Mouse (Mus musculus): ENCODE data around the gene Slc9a8.

Slc9a8 gene

GRCm38 (mm10) chr2:167414461-167414860 is 7.1 kb upstream of the Slc9a8 start:
- DNase-seq (ENCODE audit: low spot score in 2 of 2) = no peak

- no peak for DNase-seq (ENCODE audit: low spot score in 2 of 2)
These were observed 5.4 kb upstream of the Slc9a8 start for GRCm38 (mm10) chr2:167415970-167416563.

GRCm38 (mm10) chr2:167417048-167417447 is 4.5 kb upstream of the Slc9a8 start:
- no peak for DNase-seq (ENCODE audit: low spot score in 2 of 2)

GRCm38 (mm10) chr2:167417694-167418093 is 3.8 kb upstream of the Slc9a8 start:
- peak; percentile 67 to 89 for DNase-seq (ENCODE audit: low spot score in 2 of 2)

GRCm38 (mm10) chr2:167419204-167419603 is 2.3 kb upstream of the Slc9a8 start:
- DNase-seq (ENCODE audit: low spot score in 2 of 2) = peak; percentile 91 to 98

- peak in 1 of 2 experiments; percentile 25 for DNase-seq (ENCODE audit: low spot score in 2 of 2)
These were observed 686 bp upstream of the Slc9a8 start for GRCm38 (mm10) chr2:167420811-167421241.

- DNase-seq (ENCODE audit: low spot score in 2 of 2) = no peak
These were observed 598 bp downstream of the Slc9a8 start for GRCm38 (mm10) chr2:167422150-167422470.

- DNase-seq (ENCODE audit: low spot score in 2 of 2) = no peak
These were observed 1.6 kb downstream of the Slc9a8 start for GRCm38 (mm10) chr2:167423031-167423611.

GRCm38 (mm10) chr2:167424040-167424439 is 2.5 kb downstream of the Slc9a8 start:
- no peak for DNase-seq (ENCODE audit: low spot score in 2 of 2)

- no peak for DNase-seq (ENCODE audit: low spot score in 2 of 2)
These were observed 3.0 kb downstream of the Slc9a8 start for GRCm38 (mm10) chr2:167424516-167424915.

GRCm38 (mm10) chr2:167425407-167425806 is 3.9 kb downstream of the Slc9a8 start:
- no peak for DNase-seq (ENCODE audit: low spot score in 2 of 2)

- no peak for DNase-seq (ENCODE audit: low spot score in 2 of 2)
These were observed 8.1 kb downstream of the Slc9a8 start for GRCm38 (mm10) chr2:167429596-167429995.

- peak in 1 of 2 experiments; percentile 36 for DNase-seq (ENCODE audit: low spot score in 2 of 2)
These were observed 9.4 kb downstream of the Slc9a8 start for GRCm38 (mm10) chr2:167430737-167431417.

- no peak for DNase-seq (ENCODE audit: low spot score in 2 of 2)
These were observed 9.9 kb downstream of the Slc9a8 start for GRCm38 (mm10) chr2:167431418-167431776.

- DNase-seq (ENCODE audit: low spot score in 2 of 2) = no peak
These were observed 13.1 kb downstream of the Slc9a8 start for GRCm38 (mm10) chr2:167434570-167434969.

GRCm38 (mm10) chr2:167435631-167436030 is 14.1 kb downstream of the Slc9a8 start:
- DNase-seq (ENCODE audit: low spot score in 2 of 2) = no peak

- no peak for DNase-seq (ENCODE audit: low spot score in 2 of 2)
These were observed 14.9 kb downstream of the Slc9a8 start for GRCm38 (mm10) chr2:167436371-167436770.

GRCm38 (mm10) chr2:167439422-167439821 is 17.9 kb downstream of the Slc9a8 start:
- no peak for DNase-seq (ENCODE audit: low spot score in 2 of 2)

GRCm38 (mm10) chr2:167443411-167444193 is 22.1 kb downstream of the Slc9a8 start:
- no peak for DNase-seq (ENCODE audit: low spot score in 2 of 2)

GRCm38 (mm10) chr2:167445911-167446780 is 24.6 kb downstream of the Slc9a8 start:
- DNase-seq (ENCODE audit: low spot score in 2 of 2) = no peak

- DNase-seq (ENCODE audit: low spot score in 2 of 2) = no peak
These were observed 25.7 kb downstream of the Slc9a8 start for GRCm38 (mm10) chr2:167447207-167447606.

All from spleen, postnatal 4 days (tissue).